Mouse (Mus musculus) forebrain, embryonic 16.5 days (tissue): ENCODE data around the gene Akt1. TPM values are rescaled to one million over a fixed set of nuclear protein-coding genes. Genes with fewer than 3 reads are reported as not detected.
A peak's percentile ranks its signal among the peaks of the same experiment; 100 is the strongest.

Experiments
- ATAC-seq: fragments of 200-750 bp; cut with Nextera tagmentation; 2 replicates; pipeline ENCODE4 v1.8.0; 2017; ENCODE audit warnings: mild to moderate bottlenecking, moderate library complexity
- H3K27ac ChIP-seq: fragments of 300-500 bp; sonication (generic); 2 replicates; pipeline ENCODE4 v1.5.1; 2014; ENCODE audit warnings: low read length, control low read depth
- H3K27me3 ChIP-seq: fragments of 300-500 bp; sonication (generic); replicated peaks from 2 replicates; pipeline ENCODE4 v1.6.1; 2014; ENCODE audit warnings: low read length; ENCODE audit not compliant: control insufficient read depth, insufficient read depth
- H3K36me3 ChIP-seq: fragments of 300-500 bp; sonication (generic); 2 replicates; pipeline ENCODE4 v1.6.1; 2014; ENCODE audit not compliant: control insufficient read depth, insufficient read depth
- H3K4me1 ChIP-seq: fragments of 300-500 bp; sonication (generic); replicated peaks from 2 replicates; pipeline ENCODE4 v1.6.1; 2014; ENCODE audit warnings: low read length; ENCODE audit not compliant: control insufficient read depth, insufficient read depth
- H3K4me2 ChIP-seq: fragments of 300-500 bp; sonication (generic); 2 replicates; pipeline ENCODE4 v1.6.1; 2014; ENCODE audit warnings: mild to moderate bottlenecking, low read length, control low read depth
- H3K4me3 ChIP-seq: fragments of 300-500 bp; sonication (generic); replicated peaks from 2 replicates; pipeline ENCODE4 v1.5.1; 2014; ENCODE audit warnings: mild to moderate bottlenecking, low read length, control low read depth
- H3K9ac ChIP-seq: fragments of 300-500 bp; sonication (generic); replicated peaks from 2 replicates; pipeline ENCODE4 v1.6.1; 2014; ENCODE audit warnings: low read depth, low read length, control low read depth
- H3K9me3 ChIP-seq: fragments of 300-500 bp; sonication (generic); 2 replicates; pipeline ENCODE4 v1.6.1; 2016; ENCODE audit warnings: low read length; ENCODE audit not compliant: control insufficient read depth
- WGBS: fragments of 180-500 bp; shearing (Covaris S2); extraction: QIAGEN DNeasy Blood & Tissue Kit; methylation state at CpG from one replicate; pipeline ENCODE4 v1.1.7; 2014; 5-methylcytosine and 5-hydroxymethylcytosine counted together
- microRNA-seq: library from miRNA; unstranded; fragments of <30 nt; microRNA quantifications from one replicate; pipeline ENCODE4, GENCODE M21; 2017
- polyA plus RNA-seq: library from polyadenylated mRNA; unstranded; fragments of >200 nt; fragmentation: Nextera tagmentation; extraction: Ambion mirVana; gene quantifications from 2 replicates; pipeline ENCODE4 v1.2.1, GENCODE M21; 2015

The Akt1 gene
- polyA plus RNA-seq, 1 experiment from 2014 or later = 57.1 TPM

GRCm38 (mm10) chr12:112609031-112609430 is 65.7 kb downstream of the Akt1 start:
- no peak overlapping the region for H3K9ac ChIP-seq
- no peak for ATAC-seq

GRCm38 (mm10) chr12:112606998-112607397 is 67.7 kb downstream of the Akt1 start:
- no peaks in the 10 kb centered on the region for H3K36me3 ChIP-seq
- WGBS = 81% methylated on average over 6 of the region's 6 CpGs
- H3K27ac ChIP-seq = no peak overlapping the region
- H3K9ac ChIP-seq = no peak overlapping the region
- no peaks in the 10 kb centered on the region for H3K9me3 ChIP-seq
- no peak overlapping the region for H3K4me2 ChIP-seq
- no peaks in the 10 kb centered on the region for H3K4me1 ChIP-seq
- no peak overlapping the region for H3K4me3 ChIP-seq
- no peak for ATAC-seq
- H3K27me3 ChIP-seq = no peaks in the 10 kb centered on the region

More at GRCm38 (mm10) chr12:112609031-112609430, 65.7 kb downstream of the Akt1 start:
- no peaks in the 10 kb centered on the region for H3K27me3 ChIP-seq
- no peaks in the 10 kb centered on the region for H3K36me3 ChIP-seq
- H3K4me1 ChIP-seq = no peaks in the 10 kb centered on the region
- H3K27ac ChIP-seq = no peak overlapping the region
- H3K4me3 ChIP-seq = no peak overlapping the region
- 91% methylated on average over 10 of the region's 10 CpGs for WGBS
- H3K9me3 ChIP-seq = no peaks in the 10 kb centered on the region
- H3K4me2 ChIP-seq = no peak overlapping the region

GRCm38 (mm10) chr12:112605766-112606165 is 68.9 kb downstream of the Akt1 start:
- Histone ChIP-seq H3K9me3 (no peaks in the 10 kb centered on the region), H3K4me3 (no peak overlapping the region), H3K4me1 (no peaks in the 10 kb centered on the region), H3K27ac (no peak overlapping the region), H3K36me3 (no peaks in the 10 kb centered on the region), H3K9ac (no peak overlapping the region), H3K4me2 (no peak overlapping the region), H3K27me3 (no peaks in the 10 kb centered on the region)
- ATAC-seq = peak; percentile 83
- 40% methylated on average over 6 of the region's 6 CpGs for WGBS

GRCm38 (mm10) chr12:112604709-112605649 is 69.7 kb downstream of the Akt1 start:
- no peaks in the 10 kb centered on the region for H3K4me1 ChIP-seq
- ATAC-seq = peak; percentile 61
- H3K27me3 ChIP-seq = no peaks in the 10 kb centered on the region
- H3K9me3 ChIP-seq = no peaks in the 10 kb centered on the region
- H3K27ac ChIP-seq = no peak overlapping the region
- 62% methylated on average over 20 of the region's 20 CpGs for WGBS
- H3K4me3 ChIP-seq = no peak overlapping the region
- H3K4me2 ChIP-seq = no peak overlapping the region
- no peak overlapping the region; the same call in 1 of the 2 replicates for H3K9ac ChIP-seq
- no peaks in the 10 kb centered on the region for H3K36me3 ChIP-seq

- H3K4me3 ChIP-seq = no peak overlapping the region
- 84% methylated on average over 5 of the region's 5 CpGs for WGBS
These were observed 70.7 kb downstream of the Akt1 start for GRCm38 (mm10) chr12:112604022-112604421.

More at GRCm38 (mm10) chr12:112604022-112604421, 70.7 kb downstream of the Akt1 start:
- H3K9me3 ChIP-seq = no peaks in the 10 kb centered on the region
- no peak for ATAC-seq
- H3K9ac ChIP-seq = no peak overlapping the region
- no peaks in the 10 kb centered on the region for H3K27me3 ChIP-seq
- H3K27ac ChIP-seq = no peak overlapping the region
- H3K4me1 ChIP-seq = no peaks in the 10 kb centered on the region
- no peaks in the 10 kb centered on the region for H3K36me3 ChIP-seq
- no peak overlapping the region for H3K4me2 ChIP-seq

Small RNAs within 50 kb of the gene (microRNA-seq; reads per million reads assigned to microRNA genes)
- not detected for gene Mir6939

Other genes with a start within 250 kb of the Akt1 start
- 0.17 and 0.42 TPM in 2 replicates for gene A530016L24Rik, start 185.4 kb downstream of the Akt1 start, polyA plus RNA-seq
- gene Tmem179, start 158.1 kb downstream of the Akt1 start, polyA plus RNA-seq = 49.7 and 71.7 TPM in 2 replicates
- gene Inf2, start 86.1 kb downstream of the Akt1 start, polyA plus RNA-seq = 2.6 TPM in 2 replicates
- 1.8 and 2.4 TPM in 2 replicates for gene Adssl1, start 54.8 kb downstream of the Akt1 start, polyA plus RNA-seq
- 68.9 and 75.9 TPM in 2 replicates for gene Siva1, start 30.2 kb downstream of the Akt1 start, polyA plus RNA-seq
- 0.65 and 0.92 TPM in 2 replicates for gene Zbtb42, start 3.9 kb upstream of the Akt1 start, polyA plus RNA-seq
- gene Cep170b, start 45.6 kb upstream of the Akt1 start, polyA plus RNA-seq = 18.8 and 22.9 TPM in 2 replicates
- 4.0 and 5.3 TPM in 2 replicates for gene Pld4, start 85.8 kb upstream of the Akt1 start, polyA plus RNA-seq
- gene Ahnak2, start 127.8 kb upstream of the Akt1 start, polyA plus RNA-seq = 1.2 TPM in 2 replicates
- gene Clba1, start 134.1 kb upstream of the Akt1 start, polyA plus RNA-seq = 14.3 and 17.3 TPM in 2 replicates
- 71.0 and 80.9 TPM in 2 replicates for gene Cdca4, start 154.5 kb upstream of the Akt1 start, polyA plus RNA-seq
- gene Gpr132, start 193.3 kb upstream of the Akt1 start, polyA plus RNA-seq = not detected in 2 replicates